Mouse (Mus musculus) stomach, postnatal 0 days (tissue): ENCODE results near the gene Gm5767. TPM values are rescaled to one million over a fixed set of nuclear protein-coding genes. Genes with fewer than 3 reads are reported as not detected.
"Not testable (repeated sequence)": the region's sequence is repeated elsewhere in the genome, so short reads cannot be mapped to it uniquely, and the experiment has no call there.

Source experiments
- ATAC-seq: fragments of 200-750 bp; cut with Nextera tagmentation; 2 replicates; pipeline ENCODE4 v1.8.0; 2017; ENCODE audit not compliant: low FRiP score, low TSS enrichment
- DNase-seq: peaks from one replicate; pipeline ENCODE4 v3.0.0-alpha.2; 2016; ENCODE audit warnings: low spot score
- H3K27ac ChIP-seq: fragments of 300-500 bp; sonication (generic); replicated peaks from 2 replicates; pipeline ENCODE4 v1.5.1; 2014; ENCODE audit warnings: mild to moderate bottlenecking, control low read depth
- H3K27me3 ChIP-seq: fragments of 300-500 bp; sonication (generic); 2 replicates; pipeline ENCODE4 v1.6.1; 2014; ENCODE audit warnings: low read length; ENCODE audit not compliant: control insufficient read depth, insufficient read depth
- H3K36me3 ChIP-seq: fragments of 300-500 bp; sonication (generic); 2 replicates; pipeline ENCODE4 v1.6.1; 2014; ENCODE audit warnings: low read length, mixed read lengths; ENCODE audit not compliant: control insufficient read depth, insufficient read depth
- H3K4me1 ChIP-seq: fragments of 300-500 bp; sonication (generic); replicated peaks from 2 replicates; pipeline ENCODE4 v1.6.1; 2014; ENCODE audit warnings: antibody characterized with exemption; ENCODE audit not compliant: control insufficient read depth, insufficient read depth
- H3K4me2 ChIP-seq: fragments of 300-500 bp; sonication (generic); replicated peaks from 2 replicates; pipeline ENCODE4 v1.6.1; 2014; ENCODE audit warnings: low read depth, mild to moderate bottlenecking, control low read depth, moderate library complexity
- H3K4me3 ChIP-seq: fragments of 300-500 bp; sonication (generic); 2 replicates; pipeline ENCODE4 v1.5.1; 2014; ENCODE audit warnings: low read depth, low read length, control low read depth
- H3K9ac ChIP-seq: fragments of 300-500 bp; sonication (generic); 2 replicates; pipeline ENCODE4 v1.6.1; 2014; ENCODE audit warnings: mild to moderate bottlenecking, low read length, control low read depth, mixed read lengths
- H3K9me3 ChIP-seq: fragments of 300-500 bp; sonication (generic); 2 replicates; pipeline ENCODE4 v1.6.1; 2016; ENCODE audit warnings: low read length; ENCODE audit not compliant: control insufficient read depth
- CTCF ChIP-seq: IDR thresholded peaks from 2 replicates; pipeline ENCODE4 v1.5.1; 2016; ENCODE audit warnings: antibody characterized with exemption, low read depth, mild to moderate bottlenecking, moderate library complexity
- EP300 ChIP-seq: optimal IDR thresholded peaks from 2 replicates; pipeline ENCODE3; 2016; ENCODE audit warnings: antibody characterized with exemption
- WGBS: fragments of 180-500 bp; shearing (Covaris S2); extraction: QIAGEN DNeasy Blood & Tissue Kit; methylation state at CpG from one replicate; pipeline ENCODE4 v1.1.7; 2014; 5-methylcytosine and 5-hydroxymethylcytosine counted together
- polyA plus RNA-seq: library from polyadenylated mRNA; unstranded; fragments of >200 nt; fragmentation: Nextera tagmentation; extraction: Ambion mirVana; gene quantifications from 2 replicates; pipeline ENCODE4 v1.2.1, GENCODE M21; 2015

The Gm5767 gene
- polyA plus RNA-seq, 1 experiment from 2014 or later, result not detected

- WGBS, result 59% methylated on average over 7 of the region's 7 CpGs
- ATAC-seq, result no peak
- no peak for DNase-seq
- Histone ChIP-seq H3K9ac (no peak overlapping the region), H3K4me3 (no peak overlapping the region), H3K27me3 (no peaks in the 10 kb centered on the region), H3K9me3 (no peaks in the 10 kb centered on the region), H3K4me2 (no peak overlapping the region), H3K36me3 (no peaks in the 10 kb centered on the region), H3K4me1 (peaks cover 5% of the 10 kb centered on the region; the same call in 1 of the 2 replicates), H3K27ac (no peak overlapping the region)
- TF ChIP-seq EP300 (no peak), CTCF (no peak)
These were observed 51.1 kb downstream of the Gm5767 start for GRCm38 (mm10) chr16:8731630-8732029.

- not testable (repeated sequence) for H3K4me1 ChIP-seq, H3K9ac ChIP-seq, H3K36me3 ChIP-seq, H3K27ac ChIP-seq, H3K9me3 ChIP-seq, H3K4me2 ChIP-seq, H3K27me3 ChIP-seq, DNase-seq, H3K4me3 ChIP-seq, ATAC-seq
- WGBS, result 85% methylated on average over 3 of the region's 4 CpGs
These were observed 51.9 kb downstream of the Gm5767 start for GRCm38 (mm10) chr16:8732450-8732849.

Other genes with a start within 250 kb of the Gm5767 start
- gene Mettl22, start 210.0 kb upstream of the Gm5767 start, polyA plus RNA-seq, result 9.3 and 12.1 TPM in 2 replicates
- 4.1 and 4.2 TPM in 2 replicates for gene Abat, start 167.3 kb upstream of the Gm5767 start, polyA plus RNA-seq
- 74.2 and 74.9 TPM in 2 replicates for gene Pmm2, start 43.1 kb upstream of the Gm5767 start, polyA plus RNA-seq
- gene Tmem186, start 43.1 kb upstream of the Gm5767 start, polyA plus RNA-seq, result 11.1 and 11.8 TPM in 2 replicates
- 53.1 and 53.8 TPM in 2 replicates for gene Carhsp1, start 8.6 kb upstream of the Gm5767 start, polyA plus RNA-seq
- 15.7 and 18.1 TPM in 2 replicates for gene Usp7, start 111.5 kb downstream of the Gm5767 start, polyA plus RNA-seq
- gene 1810013L24Rik, start 149.3 kb downstream of the Gm5767 start, polyA plus RNA-seq, result 15.6 and 16.3 TPM in 2 replicates